Mouse (Mus musculus) stomach, postnatal 0 days (tissue): ENCODE measurements around the gene Copg2.
"Not testable (repeated sequence)": the region's sequence is repeated elsewhere in the genome, so short reads cannot be mapped to it uniquely, and the experiment has no call there.

ENCODE experiments used
- CTCF ChIP-seq: IDR thresholded peaks from 2 replicates; pipeline ENCODE4 v1.5.1; 2016; ENCODE audit warnings: antibody characterized with exemption, low read depth, mild to moderate bottlenecking, moderate library complexity
- EP300 ChIP-seq: optimal IDR thresholded peaks from 2 replicates; pipeline ENCODE3; 2016; ENCODE audit warnings: antibody characterized with exemption

GRCm38 (mm10) chr6:30804389-30805052, 92.1 kb downstream of the Copg2 start:
- TF ChIP-seq CTCF, EP300: not testable (repeated sequence)
